Mouse (Mus musculus) naive thymus-derived CD4-positive, alpha-beta T cell, adult 2 months (primary cell): ENCODE measurements around the gene Parg.

ENCODE experiments used
- DNase-seq: peaks from one replicate; pipeline ENCODE4 v3.0.0-alpha.2; 2011; ENCODE audit warnings: low read depth

The Parg gene

DNA sequence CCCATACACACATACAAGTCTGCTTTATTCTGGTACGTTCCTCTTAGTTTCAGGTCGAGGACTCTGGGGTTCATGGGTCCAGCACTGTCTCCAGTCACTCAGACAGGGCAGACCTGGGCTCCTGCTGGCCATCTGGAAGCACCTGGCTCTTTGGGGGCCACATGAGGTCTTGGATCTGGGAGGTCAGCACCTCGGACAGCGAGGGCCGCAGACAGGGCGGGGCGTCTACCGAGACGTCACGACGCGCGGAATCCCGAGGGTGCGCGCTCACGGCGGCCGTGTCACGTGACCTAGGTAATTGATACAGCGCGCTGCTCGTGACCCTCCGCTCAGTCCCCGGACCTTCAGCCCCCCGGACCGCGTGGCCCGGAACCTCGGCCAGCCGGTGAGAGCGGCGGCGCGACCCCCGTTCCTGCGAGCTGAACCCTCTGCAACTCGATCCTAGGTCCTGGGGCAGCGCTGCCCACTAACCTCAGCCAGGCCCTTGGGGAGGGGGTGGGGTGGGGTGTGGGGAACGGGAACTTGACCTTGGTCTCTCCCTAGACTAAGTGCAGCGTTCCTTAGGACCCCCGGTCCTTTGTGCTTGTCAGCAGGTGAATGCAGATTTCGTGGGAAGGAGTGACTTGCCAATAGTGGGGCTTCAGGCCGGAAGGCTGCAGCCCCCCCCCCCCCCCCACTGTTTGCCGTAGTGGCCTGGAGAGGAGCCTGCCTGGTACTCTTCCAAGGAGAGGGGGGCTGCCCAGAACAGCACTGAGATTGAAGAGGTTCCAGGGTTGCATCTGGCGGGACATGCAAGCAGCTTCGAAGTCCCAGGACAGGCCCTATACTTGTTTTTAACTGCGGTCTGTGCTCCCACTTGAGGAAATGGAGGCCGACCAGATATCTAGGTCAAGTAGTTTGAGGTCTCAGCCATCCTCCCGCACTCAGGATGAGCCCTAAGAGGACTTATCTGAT is 120.3 kb downstream of the Parg start, which contains the start of gene Ogdhl:
Ogdhl (plus strand) TSS at position 288 of the 954 bp plus-strand sequence.
- DNase-seq = peak; percentile 35

- no peak for DNase-seq
Observed at GRCm38 (mm10) chr14:32323221-32323620, 121.5 kb downstream of the Parg start.

GRCm38 (mm10) chr14:32327366-32327765 is 125.6 kb downstream of the Parg start:
- no peak for DNase-seq

- DNase-seq = no peak
Observed at GRCm38 (mm10) chr14:32332515-32333445, 131.0 kb downstream of the Parg start.

GRCm38 (mm10) chr14:32336021-32336420 is 134.3 kb downstream of the Parg start:
- no peak for DNase-seq

DNA sequence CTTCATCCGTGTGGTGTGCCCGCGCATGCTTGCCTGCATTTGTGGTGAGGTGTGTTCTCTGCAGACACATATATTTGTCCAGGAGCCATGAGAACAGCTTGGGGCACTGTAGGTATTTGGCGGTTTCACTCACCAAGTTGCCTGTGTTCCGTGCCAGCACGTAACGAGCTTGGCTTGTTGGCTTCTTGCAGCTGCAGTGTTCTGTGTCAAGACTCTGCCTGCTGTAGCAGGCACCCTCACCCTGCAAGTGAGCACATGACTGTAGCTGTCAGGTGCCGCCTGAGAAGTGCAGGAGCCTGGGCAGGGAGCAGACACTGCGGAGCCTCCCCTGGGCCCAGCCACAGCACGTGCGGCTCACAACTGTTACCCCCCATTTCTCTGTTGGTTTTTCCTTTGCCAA is 134.8 kb downstream of the Parg start:
- no peak for DNase-seq

DNA sequence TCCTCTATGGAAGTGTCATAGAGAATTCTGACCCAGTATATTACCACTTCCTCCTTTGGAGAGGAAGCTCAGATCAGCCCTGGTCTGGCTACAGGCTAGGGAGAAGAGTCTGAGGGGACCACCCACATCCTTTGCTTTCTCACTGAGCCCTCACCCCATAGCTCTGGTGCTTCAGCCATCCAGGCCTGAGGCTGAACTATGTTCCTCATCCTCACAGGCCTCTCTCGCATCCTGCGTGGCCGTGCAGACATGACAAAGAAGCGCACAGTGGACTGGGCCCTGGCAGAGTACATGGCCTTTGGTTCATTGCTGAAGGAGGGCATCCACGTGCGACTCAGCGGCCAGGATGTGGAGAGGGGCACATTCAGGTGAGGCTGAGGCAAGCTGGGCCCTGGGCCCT is 140.1 kb downstream of the Parg start:
- DNase-seq = no peak

DNA sequence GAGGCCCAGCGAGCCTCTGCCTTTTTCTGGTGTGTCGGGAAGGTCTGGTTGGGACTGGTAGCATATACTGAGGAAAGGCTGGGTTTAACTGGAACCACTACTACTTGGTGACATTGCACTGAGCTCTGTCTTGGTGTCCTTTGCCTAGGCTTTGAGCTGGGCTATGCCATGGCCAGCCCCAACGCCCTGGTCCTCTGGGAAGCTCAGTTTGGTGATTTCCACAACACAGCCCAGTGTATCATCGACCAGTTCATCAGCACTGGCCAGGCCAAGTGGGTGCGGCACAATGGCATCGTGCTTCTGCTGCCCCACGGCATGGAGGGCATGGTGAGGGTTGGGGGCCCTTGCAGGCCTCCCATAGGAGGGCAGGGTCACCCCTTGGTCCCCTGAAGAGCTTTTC is 142.4 kb downstream of the Parg start:
- no peak for DNase-seq

DNA sequence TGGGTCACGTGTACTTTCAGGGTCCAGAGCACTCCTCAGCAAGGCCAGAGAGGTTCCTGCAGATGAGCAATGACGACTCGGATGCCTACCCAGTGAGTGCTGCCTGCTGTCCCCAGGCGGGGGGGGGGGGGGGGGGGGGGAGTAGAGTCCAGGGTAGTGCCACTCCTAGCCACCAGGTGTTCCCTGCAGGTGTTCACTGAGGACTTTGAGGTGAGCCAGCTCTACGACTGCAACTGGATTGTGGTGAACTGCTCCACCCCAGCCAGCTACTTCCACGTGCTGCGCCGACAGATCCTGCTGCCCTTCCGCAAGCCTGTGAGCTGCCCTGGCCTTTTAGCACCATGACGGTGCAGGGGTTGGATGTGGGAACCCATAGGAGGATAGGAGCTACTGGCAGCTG is 142.9 kb downstream of the Parg start:
- no peak for DNase-seq
